10 mouse cellular contexts compared by ENCODE assay signal in the genomic region with DNA sequence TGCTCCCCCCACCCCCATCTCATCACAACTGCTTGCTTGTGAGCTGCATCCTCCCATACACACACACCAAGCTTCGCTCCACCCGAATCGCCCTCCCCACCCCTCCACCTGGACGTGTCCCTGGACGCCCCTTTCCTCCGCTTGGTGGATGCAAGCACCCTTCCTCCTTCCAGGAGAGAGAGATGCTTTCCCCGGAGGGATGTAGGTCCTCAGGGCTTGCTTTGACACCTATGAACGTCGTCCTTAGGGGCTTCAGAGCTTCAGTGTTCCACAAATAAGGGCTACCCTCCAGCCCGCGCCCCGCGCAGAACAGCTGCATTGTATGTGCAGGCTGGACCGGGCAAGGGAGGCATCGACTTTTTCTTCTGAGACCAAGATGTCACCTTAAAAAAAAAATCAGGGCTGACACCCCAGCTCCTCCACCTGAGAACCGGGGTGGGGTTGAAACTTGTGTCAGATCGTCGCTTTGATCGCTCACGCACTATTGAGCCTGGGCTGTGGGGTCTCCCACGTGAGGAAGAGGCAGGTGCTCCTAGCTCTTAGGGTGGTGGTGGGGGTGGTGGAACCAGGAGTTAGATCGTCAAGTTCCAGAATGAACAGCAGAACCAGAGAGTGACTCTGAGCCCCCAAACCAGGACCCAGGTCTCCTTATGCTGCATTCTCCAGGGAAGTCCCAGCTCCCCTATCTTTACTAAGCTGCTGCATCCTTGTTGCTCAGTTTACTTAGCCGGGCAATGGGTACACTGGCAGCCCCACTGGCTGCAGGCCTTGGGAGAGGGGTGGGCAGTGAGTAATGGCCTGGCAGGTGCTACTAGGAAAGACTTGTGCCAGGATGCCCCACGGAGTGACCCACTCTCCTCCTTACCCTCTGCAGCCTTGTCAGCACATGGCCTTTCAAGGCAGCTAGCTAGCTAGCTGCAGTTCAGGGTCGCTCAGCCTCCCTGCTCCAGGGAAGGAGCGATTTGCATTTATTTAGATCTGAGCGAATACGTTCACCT. TPM values are rescaled to one million over a fixed set of nuclear protein-coding genes. Genes with fewer than 3 reads are reported as not detected.
DNase-seq lines count a peak whose midpoint lies in the region; ATAC-seq and TF ChIP-seq lines count a peak whose summit lies in the region.
"Had no signal": no experiment of that assay in that cellular context is flagged by ENCODE, and none has a peak within 500 bp of the region (broad histone marks: within the 10 kb centered on the region; RNA-seq: fewer than 3 reads in every experiment).

No protein-coding gene starts in this region.

- H3K4me1 ChIP-seq in lung, embryonic 14.5 days (ENCODE audit: insufficient read depth) = no peaks in the 10 kb centered on the region
- peaks cover 26% of the 10 kb centered on the region for H3K4me1 ChIP-seq in limb, embryonic 10.5 days
- H3K4me1 ChIP-seq in stomach, embryonic 15.5 days = peaks cover 6% of the 10 kb centered on the region

- H3K4me2 ChIP-seq in lung, embryonic 14.5 days = peak overlapping the region; percentile 47; the same call in 1 of the 2 replicates
- peak overlapping the region; percentile 51 for H3K4me2 ChIP-seq in stomach, embryonic 15.5 days

- H3K27ac ChIP-seq in lung, embryonic 14.5 days (ENCODE audit: low read depth) = no peak overlapping the region
- no peak overlapping the region for H3K27ac ChIP-seq in limb, embryonic 10.5 days
- H3K27ac ChIP-seq in stomach, embryonic 15.5 days = no peak overlapping the region
- H3K27ac ChIP-seq: macrophage had no signal

- H3K36me3 ChIP-seq in lung, embryonic 14.5 days (ENCODE audit: insufficient read depth) = no peaks in the 10 kb centered on the region
- no peaks in the 10 kb centered on the region for H3K36me3 ChIP-seq in limb, embryonic 10.5 days
- no peaks in the 10 kb centered on the region for H3K36me3 ChIP-seq in stomach, embryonic 15.5 days

- H3K9ac ChIP-seq in lung, embryonic 14.5 days = no peak overlapping the region
- no peak overlapping the region for H3K9ac ChIP-seq in stomach, embryonic 15.5 days

- H3K9me3 ChIP-seq in lung, embryonic 14.5 days (ENCODE audit: low read depth, low read length) = no peaks in the 10 kb centered on the region
- H3K9me3 ChIP-seq in limb, embryonic 10.5 days (replicated peaks) = no peaks in the 10 kb centered on the region
- no peaks in the 10 kb centered on the region for H3K9me3 ChIP-seq in stomach, embryonic 15.5 days

- peaks cover 76% of the 10 kb centered on the region for H3K27me3 ChIP-seq in lung, embryonic 14.5 days (ENCODE audit: insufficient read depth, low read length)
- peaks cover 89% of the 10 kb centered on the region for H3K27me3 ChIP-seq in limb, embryonic 10.5 days (ENCODE audit: low read depth, poor library complexity, severe bottlenecking)
- peaks cover 76% of the 10 kb centered on the region for H3K27me3 ChIP-seq in stomach, embryonic 15.5 days (replicated peaks)

- ATAC-seq in lung, embryonic 14.5 days (ENCODE audit: insufficient read depth) = no peak
- ATAC-seq in stomach, embryonic 15.5 days (ENCODE audit: insufficient read depth, low FRiP score, low read depth) = no peak
- no peak for ATAC-seq in CD4-positive, CD25-positive, alpha-beta regulatory T cell, adult 4 months
- ATAC-seq in megakaryocyte, adult 5-6 weeks (ENCODE audit: poor library complexity, severe bottlenecking) = no peak

- peak overlapping the region; percentile 20; the same call in 1 of the 2 replicates for H3K4me3 ChIP-seq in lung, embryonic 14.5 days (ENCODE audit: low read depth, low read length)
- peak overlapping the region; percentile 46 for H3K4me3 ChIP-seq in limb, embryonic 10.5 days
- peak overlapping the region; percentile 27; the same call in 1 of the 2 replicates for H3K4me3 ChIP-seq in stomach, embryonic 15.5 days (replicated peaks)

- DNase-seq in cerebellum, postnatal 14 days = peak; percentile 68 to 75
- DNase-seq in cerebellum, adult 11-12 months = no peak
- no peak for DNase-seq in lung, embryonic 14.5 days
- DNase-seq in lung, postnatal 4 days = no peak
- no peak for DNase-seq in limb, embryonic 10.5 days (ENCODE audit: low spot score)

- TF ChIP-seq CTCF in lung, embryonic 14.5 days (IDR thresholded peaks at IDR 0.05; ENCODE audit: low read depth) = no peak

- 11% methylated on average over 28 of the region's 28 CpGs for WGBS in lung, embryonic 14.5 days
- WGBS in limb, embryonic 10.5 days = 10% methylated on average over 28 of the region's 28 CpGs
- 12% methylated on average over 28 of the region's 28 CpGs for WGBS in stomach, embryonic 15.5 days

RNA-seq across cellular contexts. Expression of a gene that starts 0.7 kb away (rescaled TPM):
- polyA plus RNA-seq in lung, embryonic 14.5 days (2014; fragmentation: Nextera tagmentation; extraction: Ambion mirVana) = not detected in 2 replicates
- 0.11 and 0.48 TPM in 2 replicates for polyA plus RNA-seq in limb, embryonic 10.5 days (2016; fragmentation: Nextera tagmentation; extraction: Ambion mirVana)
- polyA plus RNA-seq in stomach, embryonic 15.5 days (2015; fragmentation: Nextera tagmentation; extraction: Ambion mirVana) = 1.4 and 1.8 TPM in 2 replicates
- polyA plus RNA-seq in CD4-positive, CD25-positive, alpha-beta regulatory T cell, adult 4 months (2017; shearing (Covaris generic)) = not detected
- total RNA-seq in megakaryocyte, adult 5-6 weeks (2015) = not detected in 2 replicates
- total RNA-seq in megakaryocyte, adult 5-6 weeks (2017) = not detected in 2 replicates
- total RNA-seq: common myeloid progenitor, adult 5-6 weeks had no signal
- polyA plus RNA-seq: macrophage had no signal

Comparison
In these comparisons a context has a peak if more than half of its experiments do, and no peak if none do; other contexts are left out.
1. DNase-seq: peak in cerebellum, postnatal 14 days (2 of 2); none in cerebellum, adult 11-12 months (single experiment), lung, embryonic 14.5 days (single experiment), lung, postnatal 4 days (0 of 2) and limb, embryonic 10.5 days (single experiment).
2. Peak in every context shown above with its lines, with median percentiles within 50 percentile points of each other: H3K4me3 ChIP-seq.